ENCODE assay signal across 8 mouse cellular contexts in the genomic region with DNA sequence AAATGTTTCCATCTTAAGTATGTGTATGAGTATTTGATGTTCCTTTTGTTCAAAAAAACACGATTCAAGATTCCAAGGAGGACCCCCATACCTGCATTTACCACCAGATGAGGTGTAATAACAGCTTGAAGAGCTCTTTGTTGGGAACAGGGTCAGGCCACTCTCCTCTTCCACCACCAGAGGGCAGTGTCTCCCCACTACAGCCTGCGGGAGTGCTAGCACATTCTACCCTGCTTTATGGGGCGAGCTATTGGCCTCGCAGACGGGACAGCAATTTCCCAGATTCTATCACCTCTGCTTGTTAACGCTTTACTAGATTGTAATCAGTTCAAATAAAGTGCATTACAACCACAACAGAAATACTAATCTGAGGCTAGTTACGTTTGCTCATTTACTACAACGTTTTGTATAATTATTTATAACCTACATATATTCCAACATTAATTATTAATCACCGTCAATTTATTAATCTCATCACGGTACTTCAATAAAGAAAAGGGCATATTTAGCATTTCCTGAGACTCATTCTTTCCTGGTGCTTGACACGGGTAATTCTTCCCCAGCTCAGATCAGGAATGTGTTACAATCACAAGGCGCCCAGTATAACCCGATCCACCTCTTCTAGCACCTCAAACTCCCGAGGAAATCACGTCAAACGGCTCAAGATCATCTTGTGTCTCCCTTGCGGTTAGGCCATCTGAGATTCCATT. TPM values are rescaled to one million over a fixed set of nuclear protein-coding genes. Genes with fewer than 3 reads are reported as not detected.
DNase-seq lines count a peak whose midpoint lies in the region; ATAC-seq and TF ChIP-seq lines count a peak whose summit lies in the region.

No protein-coding gene starts in this region.

- H3K4me1 ChIP-seq in liver, embryonic 14.5 days (replicated peaks; ENCODE audit: control insufficient read depth in 2 of 2, insufficient read depth in 2 of 2, low read length in 1 of 2): no peaks in the 10 kb centered on the region
- peaks cover 6% of the 10 kb centered on the region; the same call in 1 of the 2 replicates for H3K4me1 ChIP-seq in neural tube, embryonic 14.5 days (ENCODE audit: control insufficient read depth, insufficient read depth, low read length)
- no peaks in the 10 kb centered on the region for H3K4me1 ChIP-seq in testis, adult 2 months (ENCODE audit: control insufficient read depth, insufficient read depth, low read length)

- H3K27me3 ChIP-seq in liver, embryonic 14.5 days (ENCODE audit: control insufficient read depth, insufficient read depth, low read length): no peaks in the 10 kb centered on the region
- H3K27me3 ChIP-seq in neural tube, embryonic 14.5 days (ENCODE audit: control insufficient read depth, insufficient read depth, low read length): no peaks in the 10 kb centered on the region
- H3K27me3 ChIP-seq in testis, adult 2 months (ENCODE audit: control insufficient read depth, insufficient read depth, low read length): no peaks in the 10 kb centered on the region

- no peak for TF ChIP-seq POLR2A in testis, adult 2 months (IDR thresholded peaks at IDR 0.05; ENCODE audit: control insufficient read depth, low read depth, low read length)

- no peak overlapping the region for H3K27ac ChIP-seq in liver, embryonic 14.5 days
- H3K27ac ChIP-seq in neural tube, embryonic 14.5 days (ENCODE audit: low read depth, low read length): peak overlapping the region; percentile 58
- no peak overlapping the region for H3K27ac ChIP-seq in testis, adult 2 months (ENCODE audit: control insufficient read depth, insufficient read depth, low read depth, low read length)

- ATAC-seq in liver, embryonic 14.5 days (ENCODE audit: insufficient read depth): no peak
- ATAC-seq in neural tube, embryonic 14.5 days (ENCODE audit: low read depth): peak; percentile 93

- no peak overlapping the region for H3K9ac ChIP-seq in liver, embryonic 14.5 days (replicated peaks)
- H3K9ac ChIP-seq in neural tube, embryonic 14.5 days (replicated peaks; ENCODE audit: low read depth, low read length): no peak overlapping the region

- no peak for TF ChIP-seq EP300 in liver, embryonic 14.5 days (IDR thresholded peaks at IDR 0.05; ENCODE audit: low read depth)

- H3K36me3 ChIP-seq in liver, embryonic 14.5 days (replicated peaks; ENCODE audit: control insufficient read depth, insufficient read depth, low read depth): no peaks in the 10 kb centered on the region
- peaks cover 17% of the 10 kb centered on the region; the same call in 1 of the 2 replicates for H3K36me3 ChIP-seq in neural tube, embryonic 14.5 days (ENCODE audit: control insufficient read depth, insufficient read depth, low read length)
- H3K36me3 ChIP-seq in testis, adult 2 months (ENCODE audit: control insufficient read depth, insufficient read depth, low read length): no peaks in the 10 kb centered on the region

- H3K4me3 ChIP-seq in liver, embryonic 14.5 days (ENCODE audit: insufficient read depth in 1 of 2, low read depth in 2 of 2, low read length in 2 of 2): no peak overlapping the region
- no peak overlapping the region for H3K4me3 ChIP-seq in neural tube, embryonic 14.5 days (ENCODE audit: low read depth, low read length)
- H3K4me3 ChIP-seq in testis, adult 2 months (ENCODE audit: control insufficient read depth, low read depth, low read length): no peak overlapping the region

- H3K9me3 ChIP-seq in liver, embryonic 14.5 days (ENCODE audit: control insufficient read depth, low read length): no peaks in the 10 kb centered on the region
- no peaks in the 10 kb centered on the region for H3K9me3 ChIP-seq in neural tube, embryonic 14.5 days (ENCODE audit: control insufficient read depth, low read length)

- peak; percentile 84 for DNase-seq in 3T3-L1 (ENCODE audit: low read depth, low spot score)
- peak; percentile 81 for DNase-seq in adrenal gland, adult 2 months
- DNase-seq in embryo, embryonic 10.5 days (ENCODE audit: low spot score): peak; percentile 91
- peak; percentile 62 to 75 for DNase-seq in gastrocnemius, postnatal 4 days (ENCODE audit: low spot score in 2 of 2)
- DNase-seq in kidney, postnatal 10 days: peak; percentile 87
- peak; percentile 17 to 37 (median 22) for DNase-seq in liver, embryonic 14.5 days (ENCODE audit: low read depth in 3 of 3, low spot score in 3 of 3)

- no peak overlapping the region for H3K4me2 ChIP-seq in liver, embryonic 14.5 days (ENCODE audit: low read depth)
- H3K4me2 ChIP-seq in neural tube, embryonic 14.5 days (ENCODE audit: low read depth, low read length): no peak overlapping the region

- peak; percentile 97 for TF ChIP-seq CTCF in liver, embryonic 14.5 days (IDR thresholded peaks at IDR 0.05; ENCODE audit: low read depth)
- peak; percentile 95 for TF ChIP-seq CTCF in testis, adult 2 months (IDR thresholded peaks at IDR 0.05; ENCODE audit: control insufficient read depth, insufficient read depth, insufficient replicate concordance, low read depth, low read length)

- WGBS in liver, embryonic 14.5 days (ENCODE audit: insufficient replicate concordance): 42% methylated on average over 17 of the region's 17 CpGs
- WGBS in neural tube, embryonic 14.5 days: 38% methylated on average over 17 of the region's 17 CpGs

RNA-seq across cellular contexts. Expression of a gene that starts 56.1 kb away (rescaled TPM):
- 10 to 100 TPM; 18.5 to 20.0 TPM for total RNA-seq in adrenal gland, adult 2 months (2021)
- polyA plus RNA-seq in adrenal gland, adult 2 months (2012; rRNA removed): 6.6 and 6.7 TPM in 2 replicates
- 10 to 100 TPM; 25.9 to 33.7 TPM for total RNA-seq in gastrocnemius, postnatal 4 days (2021)
- 11.6 and 14.6 TPM in 2 replicates for polyA plus RNA-seq in liver, embryonic 14.5 days (2012; rRNA removed)
- polyA plus RNA-seq in liver, embryonic 14.5 days (2014; fragmentation: Nextera tagmentation; extraction: Ambion mirVana): 13.0 and 14.1 TPM in 2 replicates
- 35.4 and 42.9 TPM in 2 replicates for polyA plus RNA-seq in neural tube, embryonic 14.5 days (2014; fragmentation: Nextera tagmentation; extraction: Ambion mirVana)
- polyA plus RNA-seq in testis, adult 2 months (2012; rRNA removed): 20.0 and 21.3 TPM in 2 replicates

Comparison
In these comparisons a context has a peak if more than half of its experiments do, and no peak if none do; other contexts are left out.
1. DNase-seq: peak in every context shown above with its lines; median percentile 91 in embryo, embryonic 10.5 days; 87 in kidney, postnatal 10 days; 84 in 3T3-L1; 81 in adrenal gland, adult 2 months; 68 in gastrocnemius, postnatal 4 days; 22 in liver, embryonic 14.5 days.